Mouse (Mus musculus) bone marrow macrophage, adult 2 months (primary cell): ENCODE data around the gene Vill. TPM values are rescaled to one million over a fixed set of nuclear protein-coding genes. Genes with fewer than 3 reads are reported as not detected.

Experiments
- H3K27ac ChIP-seq: 2 replicates; pipeline ENCODE4 v1.5.1; 2012; ENCODE audit warnings: low read depth, low read length; ENCODE audit not compliant: insufficient read depth
- H3K4me1 ChIP-seq: 2 replicates; pipeline ENCODE4 v1.6.1; 2012; ENCODE audit warnings: low read length; ENCODE audit not compliant: control insufficient read depth, insufficient read depth
- H3K4me3 ChIP-seq: 2 replicates; pipeline ENCODE4 v1.5.1; 2012; ENCODE audit warnings: mild to moderate bottlenecking, low read length, moderate library complexity; ENCODE audit not compliant: insufficient read depth
- CTCF ChIP-seq: IDR thresholded peaks from 2 replicates; pipeline ENCODE4 v1.5.1; 2012; ENCODE audit warnings: low read depth, mild to moderate bottlenecking, low read length, moderate library complexity
- POLR2A ChIP-seq: IDR thresholded peaks from 2 replicates; pipeline ENCODE4 v1.6.1; 2012; ENCODE audit warnings: mild to moderate bottlenecking, low read depth, low read length, borderline replicate concordance
- polyA plus RNA-seq: library from polyadenylated mRNA; stranded (reverse); fragments of >200 nt; gene quantifications from 2 replicates; pipeline ENCODE4 v1.2.4, GENCODE M21; 2012; ENCODE audit not compliant: missing spikeins, insufficient read depth, insufficient read length

The Vill gene
- 40.4 and 43.1 TPM in 2 replicates for polyA plus RNA-seq

DNA sequence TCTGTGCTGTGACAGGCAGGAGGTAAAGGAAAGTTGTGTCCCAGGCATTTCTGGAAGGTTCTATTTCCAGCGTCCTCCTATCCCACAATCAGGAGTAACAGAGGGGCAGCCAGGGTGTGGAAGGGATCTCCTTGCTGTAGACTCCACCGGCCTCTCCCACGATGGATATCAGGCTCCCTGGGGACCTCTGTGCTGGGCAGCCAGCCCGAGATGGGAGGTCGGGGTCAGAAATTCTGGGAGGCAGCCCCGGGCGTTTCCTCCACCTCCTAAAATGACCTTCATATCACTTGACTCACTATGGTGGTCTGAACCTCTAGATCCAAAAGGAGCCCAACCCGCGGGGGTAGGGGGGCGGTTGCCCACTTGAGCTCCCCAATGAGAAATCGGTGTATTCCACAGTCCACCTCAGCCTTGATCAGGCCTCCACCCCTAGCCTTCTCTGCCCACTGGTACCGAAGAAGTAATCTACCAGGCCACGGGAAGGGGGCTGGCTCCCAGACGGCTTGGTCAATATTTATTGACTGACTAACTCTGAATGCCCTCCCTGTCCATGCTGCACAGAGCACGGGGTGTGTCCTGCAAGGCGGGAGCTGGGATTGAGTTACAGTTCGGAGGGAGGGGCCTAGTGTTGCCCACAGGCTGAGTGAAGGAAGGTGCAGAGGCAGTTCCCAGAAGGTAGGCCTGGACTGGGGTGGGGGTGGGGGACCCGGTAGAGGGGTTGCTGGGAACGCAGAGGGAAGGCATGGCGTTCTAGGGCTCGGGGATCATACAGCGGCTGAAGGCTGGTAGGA lies at the start of gene Vill:
Gene Vill, plus strand, starts transcription at position 625 of the 791 bp plus-strand sequence.
- Histone ChIP-seq H3K27ac (no peak within 1 kb of the TSS), H3K4me3 (no peak within 1 kb of the TSS), H3K4me1 (peaks cover 8% of the 10 kb centered on the region)
- TF ChIP-seq CTCF (no peak), POLR2A (no peak)

DNA sequence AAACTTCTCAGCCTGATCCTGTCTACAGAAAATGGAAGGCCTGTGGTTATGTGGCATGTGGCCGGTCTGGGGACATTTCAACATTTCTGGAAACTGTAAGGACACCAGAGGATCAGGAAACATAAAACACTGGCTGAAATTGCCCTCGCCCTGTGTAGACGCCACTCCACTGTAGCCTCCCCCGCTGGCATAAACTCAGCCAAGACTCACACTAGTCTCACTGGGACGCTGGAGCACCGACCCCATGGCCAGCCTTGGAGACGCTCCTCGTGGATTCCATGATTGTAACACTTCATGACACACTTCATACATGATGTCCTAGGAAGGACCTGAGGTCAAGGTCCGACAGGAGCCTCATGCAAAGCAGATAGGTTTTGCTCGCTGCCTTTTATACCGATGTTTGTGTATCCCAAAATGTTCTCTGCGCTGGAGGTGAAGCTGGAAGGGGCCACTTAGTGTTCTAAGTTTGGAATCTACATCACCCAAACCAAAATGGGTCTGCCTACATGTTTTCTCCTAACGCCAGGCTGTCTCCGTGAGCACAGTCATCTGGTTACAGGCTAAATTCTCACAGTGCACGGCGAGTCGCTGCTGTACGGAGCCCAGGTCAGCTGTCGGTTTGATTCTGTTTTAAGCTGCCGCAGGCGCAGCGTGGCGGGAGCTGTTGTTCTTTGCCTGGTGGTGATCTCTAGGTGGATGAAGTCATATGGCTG lies 48.4 kb upstream of the Vill start:
- TF ChIP-seq CTCF (no peak), POLR2A (no peak)
- peaks cover 4% of the 10 kb centered on the region for H3K4me1 ChIP-seq
- no peak overlapping the region for H3K4me3 ChIP-seq
- H3K27ac ChIP-seq, result no peak overlapping the region

DNA sequence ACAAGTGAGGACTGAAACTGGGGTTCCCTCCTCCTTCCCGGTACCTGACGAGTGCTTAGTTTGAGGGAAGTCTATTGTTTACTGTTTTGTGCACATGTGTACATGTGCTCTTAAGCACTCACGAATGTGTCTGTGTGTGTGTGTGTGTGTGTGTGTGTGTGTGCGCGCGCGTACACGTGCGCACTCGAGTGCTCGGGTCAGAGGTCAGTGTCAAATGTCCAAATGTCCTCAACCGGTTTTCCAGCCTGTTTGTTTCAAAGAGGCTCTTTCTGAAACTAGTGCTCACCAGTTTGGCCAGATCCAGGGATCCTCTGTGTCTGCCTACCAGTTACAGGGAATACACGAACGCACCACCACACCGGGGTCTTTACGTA lies 47.9 kb upstream of the Vill start:
- H3K27ac ChIP-seq, result no peak overlapping the region
- peaks cover 4% of the 10 kb centered on the region for H3K4me1 ChIP-seq

DNA sequence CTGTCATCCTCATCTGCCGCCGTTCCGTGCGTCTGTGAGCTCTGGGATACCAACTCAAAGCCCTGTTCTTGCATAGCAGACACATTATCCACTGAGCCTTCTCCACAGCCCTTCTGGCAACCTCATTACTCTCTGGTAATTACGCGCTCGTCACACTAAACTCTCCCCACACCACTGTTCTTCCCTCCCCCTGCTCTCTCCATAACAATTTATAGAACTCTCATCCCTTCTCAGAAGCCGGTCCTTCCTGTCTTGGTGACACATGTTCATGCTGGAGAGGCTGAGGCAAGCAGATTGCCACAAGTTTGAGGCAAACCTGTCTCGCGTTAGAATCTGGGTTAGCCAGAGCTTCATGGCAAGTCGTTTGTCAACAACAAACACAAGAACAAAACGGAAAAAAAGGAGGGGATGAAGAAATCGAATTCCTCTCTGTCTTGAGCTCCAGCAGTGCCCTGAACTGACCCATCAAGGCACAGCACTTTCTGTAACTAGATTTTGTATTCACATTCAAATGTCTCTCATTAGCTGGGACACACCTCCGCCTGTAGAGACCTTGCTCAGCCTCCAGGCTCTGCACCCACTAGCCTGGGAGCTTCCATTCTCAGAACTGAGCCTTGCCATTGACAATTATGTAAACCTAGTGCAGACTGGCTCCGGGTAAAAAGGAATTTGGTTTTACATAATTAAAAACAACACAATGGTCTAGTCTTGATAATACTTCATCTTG lies 47.1 kb upstream of the Vill start:
- Histone ChIP-seq H3K4me3 (no peak overlapping the region), H3K27ac (no peak overlapping the region), H3K4me1 (peaks cover 1% of the 10 kb centered on the region)
- no peak for TF ChIP-seq POLR2A
- no peak for TF ChIP-seq CTCF

More for the DNA sequence above, 47.9 kb upstream of the Vill start:
- no peak overlapping the region for H3K4me3 ChIP-seq
- TF ChIP-seq CTCF (no peak), POLR2A (no peak)

DNA sequence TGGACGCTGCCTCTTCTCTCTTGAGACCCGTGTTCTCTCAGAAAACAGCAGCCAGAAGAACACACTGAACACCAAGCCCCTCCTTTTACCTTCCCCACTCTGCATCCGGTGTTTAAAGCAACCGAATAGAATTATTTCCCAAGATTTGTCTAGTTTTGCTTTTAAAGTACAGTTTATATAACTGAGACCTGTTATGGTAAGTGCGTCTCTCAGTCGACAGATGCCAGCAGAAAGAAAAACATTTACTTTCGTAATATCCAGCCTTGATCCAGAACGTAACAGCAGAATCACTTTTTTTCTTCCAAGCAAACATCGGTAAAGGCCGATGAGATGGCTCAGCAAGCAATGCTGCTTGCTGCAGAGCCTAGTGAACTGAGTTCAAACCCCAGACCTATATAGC lies 45.3 kb upstream of the Vill start:
- no peak overlapping the region for H3K4me3 ChIP-seq
- TF ChIP-seq CTCF (no peak), POLR2A (no peak)
- H3K4me1 ChIP-seq, result no peaks in the 10 kb centered on the region
- H3K27ac ChIP-seq, result no peak overlapping the region

DNA sequence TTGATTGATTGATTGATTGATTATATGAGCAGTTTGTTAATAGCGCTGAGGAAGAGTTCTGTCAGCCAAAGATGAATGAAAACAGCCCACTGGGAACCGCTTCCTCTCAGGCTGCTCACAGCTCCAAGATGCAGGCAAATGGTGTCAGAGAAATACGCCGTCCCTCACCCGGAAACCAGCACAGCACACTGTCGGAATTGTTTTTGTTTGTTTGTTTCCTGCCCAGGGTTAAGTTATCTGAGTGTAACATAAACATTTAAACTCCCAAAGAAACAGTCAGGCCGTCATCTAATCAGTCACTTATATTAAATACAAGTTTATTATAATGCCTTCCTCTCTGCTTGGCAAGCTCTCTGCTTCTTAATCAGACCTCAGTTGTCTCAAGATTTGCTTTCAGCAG lies 43.7 kb upstream of the Vill start:
- H3K27ac ChIP-seq, result no peak overlapping the region
- TF ChIP-seq CTCF, result no peak
- no peak overlapping the region for H3K4me3 ChIP-seq
- no peaks in the 10 kb centered on the region for H3K4me1 ChIP-seq

DNA sequence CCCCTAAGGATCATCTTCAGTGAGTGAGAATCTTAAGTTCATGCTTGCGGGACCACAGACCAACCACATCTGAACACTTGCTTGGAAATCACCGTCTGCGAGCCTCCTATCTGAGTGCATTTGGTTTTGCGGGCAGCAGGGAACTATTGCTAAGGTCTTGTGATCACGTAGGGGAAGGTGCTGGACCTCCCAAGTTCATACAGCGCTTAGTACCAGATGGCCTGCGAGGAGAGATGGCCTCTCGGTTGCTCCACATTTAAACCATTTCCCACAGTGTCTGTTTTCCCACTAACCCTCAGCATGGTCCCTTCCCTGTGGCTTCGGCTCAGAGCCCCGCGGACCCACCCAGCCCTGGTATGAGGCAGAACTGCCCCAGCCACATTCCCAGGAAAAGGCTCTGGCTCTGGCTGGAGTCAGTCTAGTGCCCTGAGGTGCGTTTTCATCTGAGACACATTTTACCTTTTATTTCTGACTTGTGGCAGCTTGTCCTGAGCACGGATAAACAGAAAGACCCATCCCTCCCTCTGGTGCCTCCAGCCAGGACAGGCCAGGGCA lies 42.3 kb upstream of the Vill start:
- Histone ChIP-seq H3K4me1 (no peaks in the 10 kb centered on the region), H3K4me3 (no peak overlapping the region), H3K27ac (no peak overlapping the region)
- TF ChIP-seq CTCF (no peak), POLR2A (no peak)

DNA sequence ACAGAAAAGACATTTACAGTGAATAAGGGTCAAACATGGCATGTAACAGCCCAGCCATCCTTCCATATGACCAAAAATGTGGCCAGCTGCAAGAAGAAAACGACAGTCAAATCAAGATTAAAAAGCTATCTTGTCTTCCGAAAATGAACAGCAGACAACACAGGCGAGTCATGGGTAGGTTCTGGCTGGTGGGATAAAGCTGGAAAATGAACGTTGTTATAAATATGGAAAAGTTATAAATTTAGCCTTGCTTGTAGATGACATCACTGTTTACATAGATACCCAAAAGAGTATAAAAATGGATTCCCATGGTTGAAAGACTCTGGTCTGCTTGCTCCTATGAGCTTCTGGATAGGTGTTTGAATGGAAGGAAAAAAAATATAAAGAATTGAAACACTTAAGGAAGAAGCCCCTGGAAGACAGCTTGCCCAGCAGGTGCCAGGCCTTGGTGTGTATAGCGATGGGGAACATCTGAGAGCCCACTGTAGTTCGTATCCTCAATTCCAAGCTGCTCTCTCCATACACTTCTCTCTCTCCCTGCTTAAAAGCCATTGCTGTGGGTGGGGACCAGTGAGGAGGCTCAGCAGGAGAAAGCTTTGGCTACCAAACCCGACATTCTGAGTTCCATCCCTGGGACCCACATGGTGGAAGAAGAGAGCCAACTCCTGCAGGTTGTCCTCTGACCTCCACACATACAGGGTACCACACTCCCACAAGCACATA lies 35.6 kb upstream of the Vill start:
- Histone ChIP-seq H3K4me3 (no peak overlapping the region), H3K4me1 (no peaks in the 10 kb centered on the region), H3K27ac (no peak overlapping the region)
- no peak for TF ChIP-seq POLR2A
- TF ChIP-seq CTCF, result no peak

DNA sequence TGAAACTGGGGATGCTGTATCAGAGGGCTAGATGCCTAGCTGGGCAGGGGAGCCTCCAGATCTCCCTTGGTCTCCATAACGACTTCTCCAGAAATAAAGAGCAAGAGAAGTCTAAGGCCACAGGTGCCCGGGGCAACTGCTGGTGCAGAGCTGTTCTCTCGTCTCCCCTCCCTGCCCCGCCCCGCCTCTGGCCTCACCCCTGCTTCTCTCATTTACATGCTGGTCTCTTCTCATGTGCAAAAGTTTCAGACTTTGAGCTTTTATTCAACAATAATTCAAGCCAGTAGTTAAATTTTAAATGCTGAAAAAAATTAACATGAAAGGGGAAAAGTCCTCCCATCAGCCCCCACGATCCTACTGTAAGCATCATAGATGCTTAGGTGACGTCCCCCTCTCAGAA lies 30.8 kb upstream of the Vill start:
- H3K4me3 ChIP-seq, result no peak overlapping the region
- TF ChIP-seq CTCF, result no peak
- TF ChIP-seq POLR2A, result no peak
- no peak overlapping the region for H3K27ac ChIP-seq
- no peaks in the 10 kb centered on the region for H3K4me1 ChIP-seq
